Mouse (Mus musculus) leukemia stem cell, adult 10-12 weeks (primary cell): Measurements from ENCODE around the gene Tmod3. TPM values are rescaled to one million over a fixed set of nuclear protein-coding genes. Genes with fewer than 3 reads are reported as not detected.

ENCODE experiments used
- polyA plus RNA-seq: library from polyadenylated mRNA; stranded (reverse); fragments of >175 nt; gene quantifications from 2 replicates; pipeline ENCODE4 v1.2.3, GENCODE M21; 2012; ENCODE audit warnings: low replicate concordance

The Tmod3 gene
- polyA plus RNA-seq: 3.3 and 11.9 TPM in 2 replicates

DNA sequence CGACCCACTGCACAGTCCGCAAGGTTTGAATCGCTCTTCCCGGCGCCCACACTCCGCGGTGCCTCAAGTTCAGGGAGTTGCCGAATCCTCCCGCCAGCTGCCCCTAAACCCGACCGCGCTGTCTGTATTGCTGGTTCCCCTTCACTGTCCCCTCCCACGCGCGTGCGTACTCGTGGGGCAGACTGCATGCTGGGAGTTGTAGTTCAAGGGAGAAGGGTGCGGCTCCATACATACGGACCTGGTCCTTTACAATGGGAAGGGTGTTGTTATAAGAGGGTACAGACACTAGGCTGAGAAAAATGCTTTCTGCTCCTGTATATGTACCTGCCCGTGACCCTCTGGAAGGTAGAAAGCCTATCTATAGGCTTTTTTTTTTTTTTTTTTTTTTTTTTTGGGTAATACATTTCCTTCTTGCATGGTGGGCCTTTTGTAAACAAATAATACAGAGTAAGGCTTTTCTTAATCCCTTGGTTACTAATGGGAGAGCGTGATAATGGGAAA is at the start of gene Tmod3:
TSS of gene Tmod3 (minus strand) at position 146 of the 501 bp plus-strand sequence.

Other genes with a start within 250 kb of the Tmod3 start
- not detected in 2 replicates for gene Bcl2l10, start 211.9 kb downstream of the Tmod3 start, polyA plus RNA-seq
- gene Mapk6, start 149.7 kb downstream of the Tmod3 start, polyA plus RNA-seq: 5.6 and 10.4 TPM in 2 replicates
- gene Leo1, start 118.1 kb downstream of the Tmod3 start, polyA plus RNA-seq: 8.5 and 10.5 TPM in 2 replicates
- 0.07 TPM in 1 of 2 replicates, not detected in the other for gene Tmod2, start 51.7 kb upstream of the Tmod3 start, polyA plus RNA-seq
- 4.8 TPM in 2 replicates for gene Lysmd2, start 66.1 kb upstream of the Tmod3 start, polyA plus RNA-seq
- gene Scg3, start 124.4 kb upstream of the Tmod3 start, polyA plus RNA-seq: not detected in 2 replicates
- gene Bmp5, start 215.7 kb upstream of the Tmod3 start, polyA plus RNA-seq: not detected in 2 replicates